Mouse (Mus musculus) megakaryocyte, embryonic 14.5 days (primary cell): ENCODE measurements around the gene Foxi1.

Source experiments
- FLI1 ChIP-seq: IDR thresholded peaks from 2 replicates; pipeline ENCODE4 v1.6.1; 2012; ENCODE audit warnings: low read length, inconsistent platforms, mixed read lengths
- GATA1 ChIP-seq: IDR thresholded peaks from 3 replicates; pipeline ENCODE4 v1.6.1; 2012; ENCODE audit warnings: mixed read lengths, low read length, inconsistent platforms, borderline replicate concordance

DNA sequence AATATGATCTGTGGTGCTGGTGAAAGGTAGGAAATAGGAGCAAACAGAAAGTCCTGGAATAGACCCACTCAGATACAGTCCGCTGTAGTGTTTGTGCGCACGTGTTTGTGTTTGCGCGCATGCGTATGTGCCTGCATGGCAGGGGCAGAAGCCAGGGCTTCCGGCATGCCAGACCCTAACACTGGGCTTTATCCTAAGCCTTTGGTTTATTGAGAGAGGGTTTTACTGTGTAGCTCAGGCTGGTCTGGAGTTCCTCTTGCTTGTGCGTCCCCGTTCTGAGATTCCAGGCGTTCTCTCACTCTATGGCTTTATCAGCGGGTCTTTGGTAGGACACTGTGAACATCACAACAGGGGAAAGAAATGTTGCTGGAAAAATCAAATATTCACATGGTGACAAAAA lies 42.6 kb downstream of the Foxi1 start:
- no peak for TF ChIP-seq GATA1
- no peak for TF ChIP-seq FLI1
